Mouse (Mus musculus): ENCODE results near the gene Ccdc183. TPM values are rescaled to one million over a fixed set of nuclear protein-coding genes. Genes with fewer than 3 reads are reported as not detected.
A peak's percentile ranks its signal among the peaks of the same experiment; 100 is the strongest.

Gene Ccdc183
- polyA plus RNA-seq, 1 experiment from 2014 or later = 0.14 TPM

DNA sequence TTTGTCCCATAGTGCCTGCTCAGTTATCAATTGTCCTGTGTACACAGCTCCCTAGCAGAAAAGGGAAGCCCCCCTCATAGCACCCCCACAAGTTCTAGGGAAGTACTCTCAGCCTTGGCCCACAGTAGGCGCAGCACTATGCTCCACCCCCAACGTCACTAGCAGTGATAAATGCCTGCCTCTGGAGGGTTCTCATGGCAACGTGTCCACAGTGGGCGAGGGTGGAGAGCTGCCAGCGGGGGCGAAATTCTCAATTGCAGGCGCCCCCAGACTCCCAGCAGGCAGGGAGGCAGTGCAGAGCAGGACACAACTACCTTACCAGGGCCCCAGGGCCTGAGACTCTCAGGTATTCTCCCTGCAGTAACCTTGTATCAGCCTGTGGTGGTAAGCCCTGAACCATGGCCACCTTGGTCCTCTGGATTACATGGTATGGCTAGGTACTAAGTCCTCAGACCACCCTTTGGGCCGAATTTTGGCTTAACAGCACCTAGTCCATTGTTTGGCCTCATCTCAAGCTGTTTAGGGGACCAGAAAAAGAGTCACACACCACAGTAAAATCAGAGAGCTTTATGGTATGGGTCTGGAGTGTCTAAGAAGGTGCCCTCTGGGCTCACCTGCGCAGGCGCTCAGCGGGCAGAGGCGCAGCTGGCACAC, 34.9 kb downstream of the Ccdc183 start:
- ATAC-seq (ENCODE audit: insufficient number of reproducible peaks, low FRiP score, low TSS enrichment, low read depth) = no peak
- Histone ChIP-seq H3K9me3 (no peaks in the 10 kb centered on the region), H3K9ac (0 out of 2 replicates have a peak overlapping the region, but pooled peaks have one; percentile 10), H3K36me3 (peaks cover 47% of the 10 kb centered on the region), H3K4me3 (no peak overlapping the region), H3K4me1 (peaks cover 59% of the 10 kb centered on the region), H3K27me3 (peaks cover 37% of the 10 kb centered on the region), H3K4me2 (no peak overlapping the region), H3K27ac (0 out of 2 replicates have a peak overlapping the region, but pooled peaks have one; percentile 11)
- WGBS = 48% methylated on average over 12 of the region's 12 CpGs

DNA sequence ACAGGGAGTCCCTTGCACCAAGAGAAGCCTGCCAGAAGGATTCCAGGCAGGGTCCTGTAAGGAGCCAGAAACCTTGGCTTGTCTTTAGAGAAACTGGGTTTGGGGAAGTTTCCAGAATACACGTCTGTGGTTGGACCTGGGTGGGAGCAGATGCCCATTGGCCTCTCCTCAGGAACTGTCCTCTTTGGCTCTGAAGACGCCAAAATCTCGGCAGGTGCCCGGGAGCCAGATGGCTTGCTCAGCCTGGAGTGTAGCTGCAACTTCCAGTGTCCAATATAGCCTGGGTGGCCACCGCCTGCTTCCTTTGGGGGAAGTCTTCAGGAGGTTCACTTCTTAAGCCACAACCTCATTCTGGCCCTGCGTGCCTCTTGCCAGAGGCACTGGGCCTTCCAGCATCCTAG, 35.6 kb downstream of the Ccdc183 start:
- ATAC-seq (ENCODE audit: insufficient number of reproducible peaks, low FRiP score, low TSS enrichment, low read depth) = no peak
- peaks cover 66% of the 10 kb centered on the region for H3K4me1 ChIP-seq

DNA sequence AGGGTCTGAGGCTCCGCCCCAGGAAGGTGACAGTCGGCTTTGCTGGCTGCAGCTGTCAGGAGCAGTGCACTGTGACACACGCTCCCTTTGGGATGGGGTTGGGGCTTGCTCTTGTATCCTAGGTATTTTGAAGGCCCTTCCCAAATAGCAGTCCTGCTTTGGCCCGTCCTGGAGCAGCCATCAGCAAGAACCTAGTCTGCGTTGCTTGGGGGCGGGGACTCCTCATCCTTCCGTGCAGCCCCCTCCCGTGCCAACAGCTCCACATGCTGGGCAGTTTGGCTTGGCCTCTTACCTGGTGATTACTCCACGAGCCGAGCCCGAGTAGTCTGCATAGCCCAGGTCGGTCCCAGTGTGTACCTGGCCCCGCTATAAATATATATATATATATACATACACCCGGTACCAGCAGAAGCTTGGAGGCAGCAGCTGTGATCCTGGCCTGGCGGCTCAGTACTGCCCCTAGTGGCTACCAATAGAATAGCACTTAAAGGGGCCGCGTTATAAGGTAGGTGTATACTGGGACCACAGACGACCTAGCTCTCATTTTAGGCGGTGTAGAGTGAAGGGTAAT, 36.1 kb downstream of the Ccdc183 start, which contains the start of gene Ajm1:
Gene Ajm1 (minus strand): TSS at position 464 of the 571 bp plus-strand sequence.
- H3K4me1 ChIP-seq = peaks cover 70% of the 10 kb centered on the region
- WGBS = 6% methylated on average over 19 of the region's 19 CpGs
- H3K36me3 ChIP-seq = peaks cover 35% of the 10 kb centered on the region
- peak within 1 kb of the TSS; percentile 56 for H3K4me2 ChIP-seq
- peak within 1 kb of the TSS; percentile 34 for H3K4me3 ChIP-seq
- H3K9me3 ChIP-seq = no peaks in the 10 kb centered on the region
- H3K27ac ChIP-seq = 0 out of 2 replicates have a peak within 1 kb of the TSS, but pooled peaks have one; percentile 11
- peaks cover 49% of the 10 kb centered on the region for H3K27me3 ChIP-seq
- H3K9ac ChIP-seq = 0 out of 2 replicates have a peak within 1 kb of the TSS, but pooled peaks have one; percentile 10
- ATAC-seq (ENCODE audit: insufficient number of reproducible peaks, low FRiP score, low TSS enrichment, low read depth) = peak; percentile 57; the same call in 1 of the 2 replicates

More for the DNA sequence above, 35.6 kb downstream of the Ccdc183 start:
- Histone ChIP-seq H3K36me3 (peaks cover 40% of the 10 kb centered on the region), H3K4me2 (peak overlapping the region; percentile 56; the same call in 1 of the 2 replicates), H3K9me3 (no peaks in the 10 kb centered on the region), H3K4me3 (no peak overlapping the region), H3K27me3 (peaks cover 44% of the 10 kb centered on the region), H3K9ac (no peak overlapping the region), H3K27ac (0 out of 2 replicates have a peak overlapping the region, but pooled peaks have one; percentile 11)
- 30% methylated on average over 6 of the region's 6 CpGs for WGBS

DNA sequence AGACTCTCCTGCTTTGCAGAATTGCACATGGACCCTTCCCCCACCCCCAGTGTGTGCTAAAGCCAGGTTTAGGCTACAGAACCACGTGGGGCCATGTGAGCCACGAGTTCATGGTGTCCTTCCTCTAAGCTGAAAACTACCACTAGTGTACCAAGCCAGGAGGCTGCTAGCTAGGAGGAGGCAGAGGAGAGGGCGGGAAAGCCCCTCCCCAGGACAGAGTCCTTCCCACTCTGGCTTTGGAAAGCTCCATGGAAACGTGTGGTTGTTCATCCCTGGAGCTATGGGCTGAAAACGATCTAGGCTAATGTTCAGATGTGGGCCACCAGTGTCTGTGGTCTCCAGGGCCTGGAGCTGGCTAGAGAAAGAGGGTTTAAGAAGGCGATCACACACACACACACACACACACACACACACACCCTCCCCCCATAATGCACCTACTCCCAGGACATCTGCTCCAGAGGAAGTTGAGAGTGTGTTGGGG, 36.8 kb downstream of the Ccdc183 start:
- Histone ChIP-seq H3K9me3 (no peaks in the 10 kb centered on the region), H3K27me3 (peaks cover 52% of the 10 kb centered on the region), H3K4me2 (peak overlapping the region; percentile 56; the same call in 1 of the 2 replicates), H3K27ac (no peak overlapping the region), H3K9ac (no peak overlapping the region), H3K4me1 (peaks cover 77% of the 10 kb centered on the region), H3K4me3 (peak overlapping the region; percentile 34; the same call in 1 of the 2 replicates), H3K36me3 (peaks cover 29% of the 10 kb centered on the region)
- WGBS = 39% methylated on average over 6 of the region's 6 CpGs
- no peak for ATAC-seq (ENCODE audit: insufficient number of reproducible peaks, low FRiP score, low TSS enrichment, low read depth)

DNA sequence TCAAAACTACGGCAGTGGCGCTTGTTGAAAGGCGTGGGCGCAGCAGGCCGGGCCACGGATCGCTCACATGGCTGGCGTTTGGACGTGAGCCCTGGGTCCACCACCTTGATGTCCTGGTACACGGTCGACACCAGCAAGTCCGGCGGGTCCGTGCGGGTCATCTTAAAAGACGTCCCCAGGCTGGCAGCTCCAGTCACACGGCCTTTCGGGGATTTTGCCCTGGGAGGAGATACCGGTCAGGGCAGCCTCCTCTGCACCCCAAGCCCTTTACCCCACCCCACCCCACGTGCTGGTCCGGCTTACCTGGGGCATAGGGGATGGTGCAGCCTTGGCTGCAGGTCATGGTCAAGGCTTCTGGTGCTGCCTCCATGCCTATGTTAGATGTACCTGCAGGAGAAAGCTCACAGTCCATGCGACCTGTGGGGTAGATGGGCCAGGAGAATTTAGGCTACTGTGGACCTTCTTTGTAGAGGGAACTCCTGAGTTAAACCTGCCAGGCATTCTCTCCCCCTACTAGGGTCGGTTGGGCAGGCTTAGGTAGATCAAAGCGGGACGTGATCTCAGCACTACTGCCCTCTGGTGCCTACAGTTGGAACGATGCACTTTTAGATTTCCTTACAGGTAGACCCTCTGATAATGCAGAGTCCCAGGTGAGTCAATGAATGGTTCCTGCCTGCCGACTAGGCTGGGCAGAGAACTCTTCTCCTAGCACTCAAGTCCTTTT, 37.6 kb downstream of the Ccdc183 start:
- Histone ChIP-seq H3K36me3 (peaks cover 21% of the 10 kb centered on the region), H3K27me3 (peaks cover 52% of the 10 kb centered on the region), H3K9ac (no peak overlapping the region), H3K27ac (no peak overlapping the region), H3K4me2 (peak overlapping the region; percentile 48), H3K4me3 (peak overlapping the region; percentile 28), H3K9me3 (no peaks in the 10 kb centered on the region), H3K4me1 (peaks cover 81% of the 10 kb centered on the region)
- 7% methylated on average over 27 of the region's 27 CpGs for WGBS
- no peak for ATAC-seq (ENCODE audit: insufficient number of reproducible peaks, low FRiP score, low TSS enrichment, low read depth)

DNA sequence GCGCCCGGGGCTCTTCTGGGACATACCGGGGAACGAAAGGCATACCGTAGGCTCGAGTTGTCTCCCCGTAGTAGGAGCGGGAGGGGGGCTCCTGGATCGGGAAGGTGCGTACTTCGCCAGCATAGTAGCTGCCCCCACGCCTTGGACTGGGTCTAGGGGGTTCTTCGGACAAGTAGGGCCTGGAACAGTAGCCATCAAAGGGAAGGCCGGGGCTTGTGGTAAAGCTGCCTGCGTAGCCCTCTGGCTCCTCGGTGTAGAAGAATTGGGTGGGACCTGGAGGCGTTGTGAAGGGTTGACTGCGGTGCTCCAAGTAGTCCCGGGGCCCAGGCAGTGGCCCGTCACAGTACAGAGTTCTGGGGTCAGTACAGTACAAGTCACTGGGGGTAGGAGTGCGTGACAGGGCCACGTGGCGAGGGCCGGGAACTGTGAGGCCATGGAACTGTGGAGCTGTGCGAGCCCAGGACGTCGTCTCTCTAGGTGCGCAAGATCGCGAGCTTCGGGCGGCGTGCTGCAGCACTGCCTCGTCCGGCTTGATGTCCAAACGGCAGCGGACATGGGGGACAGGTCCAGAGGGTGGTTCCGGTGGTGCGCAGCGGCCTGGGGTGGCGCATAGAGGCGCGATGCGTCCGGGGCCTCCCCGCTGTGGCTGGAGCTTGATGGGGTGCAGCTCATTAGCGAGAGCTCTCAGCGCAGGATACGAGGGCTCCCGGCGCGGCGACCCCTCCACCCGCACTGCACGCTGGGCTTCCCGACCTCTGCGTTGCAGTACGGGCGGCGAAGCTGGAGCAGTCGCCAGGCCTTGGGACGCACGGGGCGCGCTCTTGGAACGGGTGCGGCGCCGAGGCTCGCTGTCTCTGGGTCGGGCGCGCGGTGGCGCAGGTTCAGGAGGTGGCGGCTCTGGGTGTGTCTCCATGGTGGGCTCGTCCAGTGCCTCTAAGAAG, 38.4 kb downstream of the Ccdc183 start:
- no peak overlapping the region for H3K27ac ChIP-seq
- 5% methylated on average over 77 of the region's 77 CpGs for WGBS
- peak overlapping the region; percentile 28 for H3K4me3 ChIP-seq
- H3K36me3 ChIP-seq = peaks cover 13% of the 10 kb centered on the region
- H3K4me2 ChIP-seq = peak overlapping the region; percentile 48
- no peak overlapping the region for H3K9ac ChIP-seq
- peaks cover 83% of the 10 kb centered on the region for H3K4me1 ChIP-seq
- ATAC-seq (ENCODE audit: insufficient number of reproducible peaks, low FRiP score, low TSS enrichment, low read depth) = no peak
- no peaks in the 10 kb centered on the region for H3K9me3 ChIP-seq
- peaks cover 52% of the 10 kb centered on the region for H3K27me3 ChIP-seq

DNA sequence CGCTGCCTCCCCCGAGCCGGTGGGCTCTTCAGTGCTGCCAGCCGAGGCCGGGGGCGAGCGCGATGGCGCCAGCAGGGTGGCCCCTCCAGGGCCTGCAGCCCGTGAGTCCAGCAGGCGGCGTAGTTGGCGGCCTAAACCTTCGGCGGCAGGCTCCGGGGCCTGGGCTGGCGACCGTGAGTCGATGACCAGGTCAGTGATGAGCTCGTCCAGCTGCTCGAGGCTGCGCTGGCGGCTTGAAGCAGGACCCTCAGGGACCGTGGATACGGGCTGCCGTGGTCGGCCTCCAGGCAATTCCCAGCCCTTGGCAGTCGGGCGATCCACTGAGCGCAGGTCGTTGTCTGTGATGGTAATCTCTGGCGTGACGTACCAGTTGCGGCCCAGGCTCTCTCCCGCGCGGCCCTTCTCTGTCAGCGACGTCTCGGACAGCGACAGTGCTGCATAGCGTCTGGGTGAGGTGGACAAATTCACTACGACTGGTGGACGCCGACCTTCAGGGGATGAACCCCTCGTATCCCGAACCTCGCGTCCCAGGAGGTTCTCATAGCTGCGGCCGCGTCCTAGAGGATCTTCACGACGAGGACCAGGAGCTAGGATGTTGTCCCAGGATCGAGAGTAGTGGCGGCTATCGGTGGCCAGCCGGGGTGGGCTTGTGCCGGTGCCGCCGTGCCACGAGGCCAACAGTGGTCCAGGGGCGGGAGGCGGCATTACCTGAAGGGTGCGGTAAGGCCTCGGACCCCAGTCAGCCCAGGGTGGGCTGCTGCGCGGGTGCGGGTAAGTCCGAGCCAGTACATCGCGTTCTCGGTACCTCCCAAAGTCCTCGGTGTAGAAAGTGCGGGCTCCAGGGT, 39.3 kb downstream of the Ccdc183 start:
- H3K9ac ChIP-seq = no peak overlapping the region

DNA sequence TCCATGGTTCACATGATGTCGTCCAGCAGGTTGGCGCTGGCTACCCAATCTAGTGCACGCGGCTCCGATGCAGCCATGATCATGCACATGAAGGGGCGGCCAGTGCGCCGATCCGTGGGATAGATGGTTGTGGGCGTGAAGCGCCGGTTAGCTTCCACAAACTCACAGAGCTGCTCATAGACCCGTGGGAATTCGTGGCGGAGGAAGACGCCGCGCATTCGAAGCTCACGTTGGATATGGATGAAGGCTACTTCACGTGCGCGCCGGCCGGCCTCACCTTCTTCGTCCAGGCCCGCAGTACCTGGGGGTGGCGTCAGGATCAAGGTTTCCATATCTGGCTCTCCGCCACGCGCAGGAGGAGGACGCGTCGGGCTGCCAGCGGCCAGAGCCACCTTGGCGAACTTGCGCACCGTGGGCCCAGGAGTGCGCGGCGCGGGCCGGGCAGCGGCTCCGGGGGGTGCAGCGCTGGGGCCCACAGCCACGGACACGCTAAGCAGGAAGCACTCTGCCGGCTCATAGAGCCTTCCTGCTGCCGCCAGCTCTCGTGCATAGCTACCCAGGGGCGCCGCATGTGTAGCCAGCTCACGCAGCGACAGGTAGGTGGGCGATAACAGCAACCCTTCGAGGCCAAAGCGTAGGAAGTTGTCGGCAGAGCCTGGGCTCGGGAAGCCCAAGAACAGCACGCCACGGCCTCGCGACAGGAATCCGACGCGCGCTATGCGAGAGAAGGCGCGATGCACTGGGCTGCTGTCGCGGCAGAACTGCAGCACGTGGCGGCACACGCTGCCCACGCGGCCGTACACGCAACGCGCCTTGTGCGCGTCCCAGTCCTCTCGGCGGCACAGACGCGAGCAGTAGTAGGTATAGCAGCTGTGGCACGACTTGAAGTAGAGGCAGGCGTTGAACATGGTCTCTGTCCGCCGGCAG, 40.2 kb downstream of the Ccdc183 start:
- Histone ChIP-seq H3K27ac (no peak overlapping the region), H3K27me3 (peaks cover 52% of the 10 kb centered on the region), H3K4me3 (peak overlapping the region; percentile 28), H3K9ac (no peak overlapping the region), H3K36me3 (0 out of 2 replicates have a peak, but pooled peaks cover 5% of the 10 kb centered on the region), H3K4me2 (peak overlapping the region; percentile 48), H3K4me1 (peaks cover 82% of the 10 kb centered on the region), H3K9me3 (no peaks in the 10 kb centered on the region)
- WGBS = 15% methylated on average over 92 of the region's 92 CpGs
- no peak for ATAC-seq (ENCODE audit: insufficient number of reproducible peaks, low FRiP score, low TSS enrichment, low read depth)

More for the DNA sequence above, 39.3 kb downstream of the Ccdc183 start:
- no peak for ATAC-seq (ENCODE audit: insufficient number of reproducible peaks, low FRiP score, low TSS enrichment, low read depth)
- H3K4me2 ChIP-seq = peak overlapping the region; percentile 48
- peak overlapping the region; percentile 28 for H3K4me3 ChIP-seq
- peaks cover 52% of the 10 kb centered on the region for H3K27me3 ChIP-seq
- no peaks in the 10 kb centered on the region for H3K9me3 ChIP-seq
- H3K4me1 ChIP-seq = peaks cover 87% of the 10 kb centered on the region
- H3K27ac ChIP-seq = no peak overlapping the region
- WGBS = 6% methylated on average over 75 of the region's 75 CpGs
- peaks cover 5% of the 10 kb centered on the region for H3K36me3 ChIP-seq

DNA sequence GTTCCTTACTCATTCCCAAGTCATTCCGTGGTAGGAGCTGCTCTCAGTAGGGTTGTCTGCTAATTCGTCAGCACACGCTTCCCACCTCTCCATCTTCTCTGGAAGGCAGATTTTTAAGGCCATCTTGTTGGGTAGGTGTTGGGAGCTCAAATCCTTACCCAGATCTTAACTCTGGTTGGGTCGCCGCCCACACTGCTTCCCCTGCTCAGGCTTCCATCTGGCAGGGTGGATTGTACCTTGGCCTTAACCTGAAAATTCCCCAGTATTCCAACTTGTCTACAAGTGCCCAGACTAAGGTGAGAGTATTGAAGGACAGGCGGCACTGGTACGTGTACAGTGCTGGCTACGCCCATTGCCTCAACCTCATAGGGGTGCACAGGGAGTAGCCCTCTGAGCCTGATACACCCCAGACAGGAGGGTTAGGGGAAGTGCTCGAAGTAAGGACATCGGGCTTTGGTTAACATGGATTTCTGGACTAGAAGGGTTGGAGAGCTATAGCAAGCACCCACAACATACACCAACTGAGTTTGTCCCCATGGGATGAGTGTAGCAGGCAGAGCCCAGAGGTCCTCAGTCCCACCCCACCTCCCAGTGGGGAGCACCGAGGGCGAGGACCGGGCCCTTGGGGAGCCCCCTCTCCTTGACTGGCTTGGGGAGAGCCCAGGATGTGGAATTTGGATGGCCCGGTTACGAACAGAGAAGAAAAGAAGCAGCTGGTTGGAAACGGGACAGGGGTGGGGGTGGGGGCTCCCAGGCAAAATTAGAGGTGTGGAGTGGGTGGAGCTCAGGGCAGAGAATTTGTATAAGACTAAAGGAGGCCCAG, 41.2 kb downstream of the Ccdc183 start:
- peak overlapping the region; percentile 91; the same call in 1 of the 2 replicates for H3K4me2 ChIP-seq
- no peak overlapping the region for H3K9ac ChIP-seq
- peaks cover 12% of the 10 kb centered on the region for H3K36me3 ChIP-seq
- H3K4me3 ChIP-seq = peak overlapping the region; percentile 60
- 72% methylated on average over 16 of the region's 16 CpGs for WGBS
- peaks cover 52% of the 10 kb centered on the region for H3K27me3 ChIP-seq
- peaks cover 73% of the 10 kb centered on the region for H3K4me1 ChIP-seq
- H3K27ac ChIP-seq = no peak overlapping the region
- no peak for ATAC-seq (ENCODE audit: insufficient number of reproducible peaks, low FRiP score, low TSS enrichment, low read depth)
- no peaks in the 10 kb centered on the region for H3K9me3 ChIP-seq

Data from limb, embryonic 15.5 days (tissue).